Mouse (Mus musculus) heart, embryonic 11.5 days (tissue): Measurements from ENCODE around the gene Wtap. TPM values are rescaled to one million over a fixed set of nuclear protein-coding genes. Genes with fewer than 3 reads are reported as not detected.
A peak's percentile ranks its signal among the peaks of the same experiment; 100 is the strongest.
"Not testable (repeated sequence)": the region's sequence is repeated elsewhere in the genome, so short reads cannot be mapped to it uniquely, and the experiment has no call there.

Source experiments
- ATAC-seq: fragments of 200-750 bp; cut with Nextera tagmentation; replicated peaks from 2 replicates; pipeline ENCODE4 v1.8.0; 2017; ENCODE audit warnings: moderate library complexity; ENCODE audit not compliant: insufficient number of reproducible peaks, low FRiP score, low TSS enrichment
- H3K27ac ChIP-seq: fragments of 300-500 bp; sonication (generic); 2 replicates; pipeline ENCODE4 v1.5.1; 2014; ENCODE audit warnings: mild to moderate bottlenecking, low read depth, low read length
- H3K27me3 ChIP-seq: fragments of 300-500 bp; sonication (generic); 2 replicates; pipeline ENCODE4 v1.6.1; 2014; ENCODE audit warnings: mild to moderate bottlenecking, low read length, mixed read lengths; ENCODE audit not compliant: control insufficient read depth, insufficient read depth
- H3K36me3 ChIP-seq: fragments of 300-500 bp; sonication (generic); 2 replicates; pipeline ENCODE4 v1.6.1; 2014; ENCODE audit warnings: mild to moderate bottlenecking, low read length, moderate library complexity, mixed read lengths; ENCODE audit not compliant: control insufficient read depth, insufficient read depth
- H3K4me1 ChIP-seq: fragments of 300-500 bp; sonication (generic); 2 replicates; pipeline ENCODE4 v1.6.1; 2014; ENCODE audit warnings: low read length; ENCODE audit not compliant: control insufficient read depth, insufficient read depth
- H3K4me2 ChIP-seq: fragments of 300-500 bp; sonication (generic); 2 replicates; pipeline ENCODE4 v1.6.1; 2014; ENCODE audit warnings: mild to moderate bottlenecking, moderate library complexity
- H3K4me3 ChIP-seq: fragments of 300-500 bp; sonication (generic); 2 replicates; pipeline ENCODE4 v1.5.1; 2014; ENCODE audit warnings: low read depth, low read length
- H3K9ac ChIP-seq: fragments of 300-500 bp; sonication (generic); 2 replicates; pipeline ENCODE4 v1.6.1; 2014; ENCODE audit warnings: mild to moderate bottlenecking, low read depth, low read length, moderate library complexity
- H3K9me3 ChIP-seq: fragments of 300-500 bp; sonication (generic); replicated peaks from 2 replicates; pipeline ENCODE4 v1.6.1; 2016; ENCODE audit warnings: low read length; ENCODE audit not compliant: control insufficient read depth
- WGBS: fragments of 180-500 bp; shearing (Covaris S2); extraction: QIAGEN DNeasy Blood & Tissue Kit; methylation state at CpG from one replicate; pipeline ENCODE4 v1.1.7; 2014; ENCODE audit not compliant: insufficient replicate concordance; 5-methylcytosine and 5-hydroxymethylcytosine counted together
- polyA plus RNA-seq: library from polyadenylated mRNA; unstranded; fragments of >200 nt; fragmentation: Nextera tagmentation; extraction: Ambion mirVana; gene quantifications from 2 replicates; pipeline ENCODE4 v1.2.1, GENCODE M21; 2014

Wtap gene
- 83.4 and 88.8 TPM in 2 replicates for polyA plus RNA-seq

- Histone ChIP-seq H3K9me3 (no peaks in the 10 kb centered on the region), H3K27ac (peak within 1 kb of the TSS; percentile 99; the same call in 1 of the 2 replicates), H3K4me2 (peak within 1 kb of the TSS; percentile 94), H3K4me1 (no peaks in the 10 kb centered on the region; the same call in 1 of the 2 replicates), H3K27me3 (no peaks in the 10 kb centered on the region), H3K4me3 (peak within 1 kb of the TSS; percentile 95), H3K36me3 (no peaks in the 10 kb centered on the region), H3K9ac (peak within 1 kb of the TSS; percentile 100)
- ATAC-seq, result no peak
- 56% methylated on average over 1 of the region's 1 CpGs for WGBS
Observed at GRCm38 (mm10) chr17:12994069-12994468, at the start of gene Wtap. TSS of gene Wtap (minus strand) at chr17:12994169.

- H3K4me1 ChIP-seq, H3K4me2 ChIP-seq, H3K4me3 ChIP-seq, H3K27ac ChIP-seq, H3K9me3 ChIP-seq, H3K27me3 ChIP-seq, H3K9ac ChIP-seq, H3K36me3 ChIP-seq: not testable (repeated sequence)
- 84% methylated on average over 3 of the region's 12 CpGs for WGBS
- peak; percentile 18; the same call in 1 of the 2 replicates for ATAC-seq
Observed at GRCm38 (mm10) chr17:13036627-13037192, 42.7 kb upstream of the Wtap start.

GRCm38 (mm10) chr17:13013316-13013715 lies 19.3 kb upstream of the Wtap start:
- no peak overlapping the region for H3K4me2 ChIP-seq
- no peak overlapping the region for H3K9ac ChIP-seq
- no peak overlapping the region for H3K27ac ChIP-seq
- H3K36me3 ChIP-seq, result peaks cover 16% of the 10 kb centered on the region
- no peak for ATAC-seq
- peaks cover 2% of the 10 kb centered on the region; the same call in 1 of the 2 replicates for H3K4me1 ChIP-seq
- 77% methylated on average over 3 of the region's 3 CpGs for WGBS
- H3K9me3 ChIP-seq, result no peaks in the 10 kb centered on the region
- H3K4me3 ChIP-seq, result no peak overlapping the region
- no peaks in the 10 kb centered on the region for H3K27me3 ChIP-seq

GRCm38 (mm10) chr17:13009887-13010286 lies 15.9 kb upstream of the Wtap start:
- Histone ChIP-seq H3K27me3 (no peaks in the 10 kb centered on the region), H3K36me3 (peaks cover 10% of the 10 kb centered on the region), H3K27ac (no peak overlapping the region), H3K4me2 (no peak overlapping the region), H3K4me3 (no peak overlapping the region), H3K9ac (no peak overlapping the region), H3K9me3 (no peaks in the 10 kb centered on the region), H3K4me1 (peaks cover 7% of the 10 kb centered on the region; the same call in 1 of the 2 replicates)
- WGBS, result 44% methylated on average over 3 of the region's 3 CpGs
- ATAC-seq, result no peak

GRCm38 (mm10) chr17:13008528-13008927 lies 14.6 kb upstream of the Wtap start:
- 5% methylated on average over 10 of the region's 10 CpGs for WGBS
- ATAC-seq, result no peak
- Histone ChIP-seq H3K9me3 (no peaks in the 10 kb centered on the region), H3K4me1 (peaks cover 7% of the 10 kb centered on the region; the same call in 1 of the 2 replicates), H3K36me3 (peaks cover 5% of the 10 kb centered on the region; the same call in 1 of the 2 replicates), H3K27ac (peak overlapping the region; percentile 95), H3K4me2 (peak overlapping the region; percentile 87), H3K4me3 (peak overlapping the region; percentile 92), H3K27me3 (no peaks in the 10 kb centered on the region), H3K9ac (peak overlapping the region; percentile 88)

- peak overlapping the region; percentile 92 for H3K4me3 ChIP-seq
- peak; percentile 98 for ATAC-seq
- peaks cover 5% of the 10 kb centered on the region; the same call in 1 of the 2 replicates for H3K36me3 ChIP-seq
Observed at GRCm38 (mm10) chr17:13007730-13008425, 13.9 kb upstream of the Wtap start.

GRCm38 (mm10) chr17:13006984-13007383 lies 13.0 kb upstream of the Wtap start:
- H3K27ac ChIP-seq, result peak overlapping the region; percentile 50; the same call in 1 of the 2 replicates
- H3K4me3 ChIP-seq, result peak overlapping the region; percentile 92
- 48% methylated on average over 5 of the region's 5 CpGs for WGBS
- peaks cover 7% of the 10 kb centered on the region; the same call in 1 of the 2 replicates for H3K4me1 ChIP-seq
- peak overlapping the region; percentile 67 for H3K9ac ChIP-seq
- H3K36me3 ChIP-seq, result peaks cover 2% of the 10 kb centered on the region; the same call in 1 of the 2 replicates
- no peaks in the 10 kb centered on the region for H3K27me3 ChIP-seq
- no peaks in the 10 kb centered on the region for H3K9me3 ChIP-seq
- ATAC-seq, result no peak
- peak overlapping the region; percentile 87 for H3K4me2 ChIP-seq

More at GRCm38 (mm10) chr17:13007730-13008425, 13.9 kb upstream of the Wtap start:
- Histone ChIP-seq H3K27ac (peak overlapping the region; percentile 95), H3K4me2 (peak overlapping the region; percentile 87), H3K27me3 (no peaks in the 10 kb centered on the region), H3K9me3 (no peaks in the 10 kb centered on the region), H3K9ac (peak overlapping the region; percentile 88), H3K4me1 (peaks cover 7% of the 10 kb centered on the region; the same call in 1 of the 2 replicates)
- under 1% methylated on average over 68 of the region's 76 CpGs for WGBS

GRCm38 (mm10) chr17:13006546-13006945 lies 12.6 kb upstream of the Wtap start, which contains the start of gene Sod2:
TSS of gene Sod2 (plus strand) at chr17:13006846.
- ATAC-seq, H3K4me1 ChIP-seq, H3K9me3 ChIP-seq, H3K27me3 ChIP-seq, H3K36me3 ChIP-seq: not testable (repeated sequence)
- Histone ChIP-seq H3K4me2 (peak within 1 kb of the TSS; percentile 87), H3K4me3 (peak within 1 kb of the TSS; percentile 92), H3K27ac (peak within 1 kb of the TSS; percentile 95; the same call in 1 of the 2 replicates), H3K9ac (peak within 1 kb of the TSS; percentile 88)
- WGBS, result 89% methylated on average over 2 of the region's 2 CpGs
